Mouse (Mus musculus) heart, embryonic 12.5 days (tissue): Measurements from ENCODE around the gene Apbb2. TPM values are rescaled to one million over a fixed set of nuclear protein-coding genes. Genes with fewer than 3 reads are reported as not detected.
A peak's percentile ranks its signal among the peaks of the same experiment; 100 is the strongest.

Experiments used
- ATAC-seq: fragments of 200-750 bp; cut with Nextera tagmentation; 2 replicates; pipeline ENCODE4 v1.8.0; 2017; ENCODE audit warnings: moderate TSS enrichment, moderate library complexity; ENCODE audit not compliant: insufficient number of reproducible peaks, low FRiP score
- H3K27ac ChIP-seq: fragments of 300-500 bp; sonication (generic); 2 replicates; pipeline ENCODE4 v1.5.1; 2016; ENCODE audit warnings: mild to moderate bottlenecking, moderate library complexity; ENCODE audit not compliant: poor library complexity, severe bottlenecking
- H3K27me3 ChIP-seq: fragments of 300-500 bp; sonication (generic); replicated peaks from 2 replicates; pipeline ENCODE4 v1.6.1; 2016; ENCODE audit warnings: mild to moderate bottlenecking, moderate library complexity
- H3K36me3 ChIP-seq: fragments of 300-500 bp; sonication (generic); 2 replicates; pipeline ENCODE4 v1.6.1; 2016; ENCODE audit warnings: mild to moderate bottlenecking, moderate library complexity
- H3K4me1 ChIP-seq: fragments of 300-500 bp; sonication (generic); replicated peaks from 2 replicates; pipeline ENCODE4 v1.6.1; 2016; ENCODE audit warnings: mild to moderate bottlenecking
- H3K4me2 ChIP-seq: fragments of 300-500 bp; sonication (generic); 2 replicates; pipeline ENCODE4 v1.6.1; 2016; ENCODE audit warnings: mild to moderate bottlenecking, moderate library complexity
- H3K4me3 ChIP-seq: fragments of 300-500 bp; sonication (generic); 2 replicates; pipeline ENCODE4 v1.5.1; 2016; ENCODE audit warnings: mild to moderate bottlenecking
- H3K9ac ChIP-seq: fragments of 300-500 bp; sonication (generic); 2 replicates; pipeline ENCODE4 v1.6.1; 2016; ENCODE audit warnings: mild to moderate bottlenecking, moderate library complexity
- H3K9me3 ChIP-seq: fragments of 300-500 bp; sonication (generic); replicated peaks from 2 replicates; pipeline ENCODE4 v1.6.1; 2016; ENCODE audit warnings: mild to moderate bottlenecking, moderate library complexity
- WGBS: fragments of 180-500 bp; shearing (Covaris S2); methylation state at CpG from one replicate; pipeline ENCODE4 v1.1.7; 2016; 5-methylcytosine and 5-hydroxymethylcytosine counted together
- polyA plus RNA-seq: library from polyadenylated mRNA; unstranded; fragments of >200 nt; fragmentation: Nextera tagmentation; extraction: Ambion mirVana; gene quantifications from 2 replicates; pipeline ENCODE4 v1.2.1, GENCODE M21; 2016

Apbb2 gene
- polyA plus RNA-seq, 1 experiment from 2014 or later, result 30.7 TPM

DNA sequence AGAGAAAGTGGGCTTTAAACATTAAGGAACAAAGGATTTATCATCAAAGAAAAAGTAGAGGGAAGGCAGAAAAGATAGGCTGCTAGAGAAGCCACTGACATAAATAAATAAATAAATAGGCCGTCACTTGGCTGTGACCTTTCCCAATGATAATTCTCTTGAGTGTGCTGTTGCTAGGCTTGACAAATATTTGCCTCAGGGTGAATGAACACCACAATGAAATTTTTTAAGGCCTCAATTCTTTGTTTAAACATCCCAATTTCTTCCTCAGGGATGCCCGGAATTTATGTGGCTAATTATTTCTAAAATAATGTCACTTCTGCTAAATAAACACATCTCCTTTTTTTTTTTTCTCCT, 219.3 kb downstream of the Apbb2 start:
- WGBS, result 53% methylated on average over 2 of the region's 2 CpGs
- no peak overlapping the region for H3K4me2 ChIP-seq
- no peaks in the 10 kb centered on the region; the same call in 1 of the 2 replicates for H3K36me3 ChIP-seq
- no peak overlapping the region for H3K27ac ChIP-seq
- ATAC-seq, result no peak
- H3K4me1 ChIP-seq, result peaks cover 18% of the 10 kb centered on the region
- no peaks in the 10 kb centered on the region for H3K9me3 ChIP-seq
- no peak overlapping the region for H3K4me3 ChIP-seq
- H3K9ac ChIP-seq, result no peak overlapping the region
- H3K27me3 ChIP-seq, result no peaks in the 10 kb centered on the region

GRCm38 (mm10) chr5:66398530-66399263, 219.9 kb downstream of the Apbb2 start:
- no peaks in the 10 kb centered on the region for H3K27me3 ChIP-seq
- 82% methylated on average over 5 of the region's 5 CpGs for WGBS
- H3K36me3 ChIP-seq, result no peaks in the 10 kb centered on the region; the same call in 1 of the 2 replicates
- H3K4me3 ChIP-seq, result no peak overlapping the region
- ATAC-seq, result no peak
- no peak overlapping the region for H3K4me2 ChIP-seq
- peaks cover 18% of the 10 kb centered on the region for H3K4me1 ChIP-seq
- H3K27ac ChIP-seq, result 0 out of 2 replicates have a peak overlapping the region, but pooled peaks have one; percentile 4
- no peaks in the 10 kb centered on the region for H3K9me3 ChIP-seq
- H3K9ac ChIP-seq, result no peak overlapping the region

- H3K4me3 ChIP-seq, result no peak overlapping the region
- WGBS, result 78% methylated on average over 10 of the region's 10 CpGs
- no peak overlapping the region for H3K9ac ChIP-seq
- peaks cover 20% of the 10 kb centered on the region for H3K4me1 ChIP-seq
- no peaks in the 10 kb centered on the region for H3K27me3 ChIP-seq
- no peak for ATAC-seq
- H3K36me3 ChIP-seq, result peaks cover 9% of the 10 kb centered on the region; the same call in 1 of the 2 replicates
- H3K9me3 ChIP-seq, result no peaks in the 10 kb centered on the region
- H3K27ac ChIP-seq, result no peak overlapping the region
- no peak overlapping the region for H3K4me2 ChIP-seq
Measured at GRCm38 (mm10) chr5:66393767-66394446, 224.7 kb downstream of the Apbb2 start.

DNA sequence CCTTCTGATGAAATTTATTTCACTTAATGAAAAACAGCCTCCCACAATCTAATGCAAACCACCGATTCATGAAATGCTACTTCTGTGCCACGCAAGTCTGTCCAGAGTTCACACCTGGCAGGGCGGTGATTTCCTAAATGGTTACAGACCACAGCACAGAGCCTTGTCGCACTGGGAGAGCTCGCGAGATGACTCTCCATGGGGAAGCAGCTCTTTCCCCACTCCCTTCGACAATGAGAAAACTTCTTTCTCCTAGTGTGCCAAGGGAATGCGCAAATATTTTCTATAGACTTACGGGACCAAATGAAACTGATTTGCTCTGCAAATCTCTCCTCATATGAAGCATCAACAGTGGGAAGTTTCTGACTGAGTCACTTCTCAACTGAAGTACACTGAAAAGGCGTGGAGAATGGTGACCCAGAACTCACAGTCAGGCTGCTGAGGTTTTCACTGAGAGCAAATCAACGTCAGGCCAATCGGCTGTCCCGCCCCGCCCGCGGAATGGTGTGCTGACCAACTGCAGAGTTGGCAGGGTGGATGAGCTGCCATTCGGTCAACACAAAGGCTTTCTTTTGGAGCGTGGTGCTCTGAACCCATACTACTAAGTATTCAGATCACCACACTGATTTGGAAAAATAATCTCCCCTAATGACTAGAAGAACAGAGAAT, 225.6 kb downstream of the Apbb2 start:
- ATAC-seq, result no peak
- 51% methylated on average over 18 of the region's 18 CpGs for WGBS
- Histone ChIP-seq H3K9me3 (no peaks in the 10 kb centered on the region), H3K4me3 (no peak overlapping the region), H3K4me1 (peaks cover 11% of the 10 kb centered on the region), H3K9ac (no peak overlapping the region), H3K36me3 (peaks cover 9% of the 10 kb centered on the region; the same call in 1 of the 2 replicates), H3K27me3 (no peaks in the 10 kb centered on the region), H3K27ac (no peak overlapping the region), H3K4me2 (no peak overlapping the region)

- no peaks in the 10 kb centered on the region for H3K9me3 ChIP-seq
- H3K4me3 ChIP-seq, result no peak overlapping the region
- no peaks in the 10 kb centered on the region for H3K27me3 ChIP-seq
- 79% methylated on average over 11 of the region's 11 CpGs for WGBS
- no peak overlapping the region for H3K9ac ChIP-seq
- 0 out of 2 replicates have a peak, but pooled peaks cover 9% of the 10 kb centered on the region for H3K4me1 ChIP-seq
- H3K27ac ChIP-seq, result no peak overlapping the region
- ATAC-seq, result no peak
- no peak overlapping the region for H3K4me2 ChIP-seq
- H3K36me3 ChIP-seq, result 0 out of 2 replicates have a peak, but pooled peaks cover 9% of the 10 kb centered on the region
Measured at GRCm38 (mm10) chr5:66391771-66392170, 226.8 kb downstream of the Apbb2 start.

DNA sequence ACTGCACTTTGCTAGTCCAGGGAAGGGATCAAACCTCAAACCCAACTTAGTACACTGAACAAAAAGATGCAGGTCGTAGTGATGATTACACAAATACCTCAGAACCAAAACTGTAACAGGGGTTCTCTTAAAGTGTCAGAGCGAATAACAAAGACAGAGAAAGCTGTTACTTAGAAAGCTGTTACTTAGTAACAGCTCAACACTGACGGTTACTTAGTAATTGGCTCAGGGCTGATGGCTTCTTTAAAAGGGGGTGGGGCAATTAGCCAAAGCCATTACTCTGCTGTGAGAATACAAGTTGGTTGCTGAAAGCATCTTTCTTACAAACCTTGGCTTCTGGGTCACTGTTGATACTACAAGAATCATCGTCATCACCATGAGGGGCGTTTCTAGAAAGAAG, 227.3 kb downstream of the Apbb2 start:
- H3K27ac ChIP-seq, result no peak overlapping the region
- no peaks in the 10 kb centered on the region for H3K27me3 ChIP-seq
- WGBS, result 79% methylated on average over 5 of the region's 5 CpGs
- H3K9me3 ChIP-seq, result no peaks in the 10 kb centered on the region
- H3K4me3 ChIP-seq, result no peak overlapping the region
- no peak overlapping the region for H3K9ac ChIP-seq
- 0 out of 2 replicates have a peak, but pooled peaks cover 9% of the 10 kb centered on the region for H3K4me1 ChIP-seq
- H3K36me3 ChIP-seq, result 0 out of 2 replicates have a peak, but pooled peaks cover 9% of the 10 kb centered on the region
- no peak for ATAC-seq
- H3K4me2 ChIP-seq, result no peak overlapping the region

GRCm38 (mm10) chr5:66390567-66390966, 228.0 kb downstream of the Apbb2 start:
- Histone ChIP-seq H3K4me2 (no peak overlapping the region), H3K4me3 (no peak overlapping the region), H3K9me3 (no peaks in the 10 kb centered on the region), H3K9ac (no peak overlapping the region), H3K27ac (no peak overlapping the region), H3K27me3 (no peaks in the 10 kb centered on the region), H3K36me3 (0 out of 2 replicates have a peak, but pooled peaks cover 9% of the 10 kb centered on the region), H3K4me1 (0 out of 2 replicates have a peak, but pooled peaks cover 9% of the 10 kb centered on the region)
- 85% methylated on average over 6 of the region's 6 CpGs for WGBS
- no peak for ATAC-seq

DNA sequence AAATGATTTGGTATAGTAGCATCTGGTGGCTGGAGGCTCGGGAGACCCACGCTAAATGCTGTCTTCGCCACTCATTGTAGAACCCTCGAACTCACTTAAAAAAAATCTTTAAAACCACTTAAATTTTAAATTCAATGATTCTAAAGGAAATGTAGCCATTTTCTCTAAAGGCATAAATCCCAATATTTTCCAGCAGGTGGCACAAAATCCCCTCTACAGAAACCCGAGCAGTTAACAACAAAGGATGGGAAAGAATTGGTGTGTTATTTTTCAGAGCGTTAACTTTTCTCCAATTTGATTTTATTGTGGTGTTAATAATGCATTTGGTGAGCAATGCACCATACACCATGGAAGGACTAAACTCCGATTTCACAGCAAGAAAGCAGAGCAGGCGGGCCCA, 231.1 kb downstream of the Apbb2 start:
- no peaks in the 10 kb centered on the region for H3K9me3 ChIP-seq
- no peak overlapping the region for H3K4me3 ChIP-seq
- no peak overlapping the region for H3K4me2 ChIP-seq
- no peak overlapping the region for H3K27ac ChIP-seq
- no peak overlapping the region for H3K9ac ChIP-seq
- H3K27me3 ChIP-seq, result no peaks in the 10 kb centered on the region
- WGBS, result 73% methylated on average over 8 of the region's 8 CpGs
- H3K4me1 ChIP-seq, result peaks cover 6% of the 10 kb centered on the region; the same call in 1 of the 2 replicates
- 0 out of 2 replicates have a peak, but pooled peaks cover 9% of the 10 kb centered on the region for H3K36me3 ChIP-seq
- ATAC-seq, result no peak

- H3K4me3 ChIP-seq, result no peak overlapping the region
- H3K36me3 ChIP-seq, result 0 out of 2 replicates have a peak, but pooled peaks cover 3% of the 10 kb centered on the region
- H3K4me2 ChIP-seq, result no peak overlapping the region
- WGBS, result 45% methylated on average over 3 of the region's 3 CpGs
- no peaks in the 10 kb centered on the region for H3K27me3 ChIP-seq
- no peaks in the 10 kb centered on the region for H3K9me3 ChIP-seq
- H3K9ac ChIP-seq, result no peak overlapping the region
- ATAC-seq, result no peak
- H3K4me1 ChIP-seq, result peaks cover 4% of the 10 kb centered on the region; the same call in 1 of the 2 replicates
- H3K27ac ChIP-seq, result no peak overlapping the region
Measured at GRCm38 (mm10) chr5:66385636-66386035, 232.9 kb downstream of the Apbb2 start.

DNA sequence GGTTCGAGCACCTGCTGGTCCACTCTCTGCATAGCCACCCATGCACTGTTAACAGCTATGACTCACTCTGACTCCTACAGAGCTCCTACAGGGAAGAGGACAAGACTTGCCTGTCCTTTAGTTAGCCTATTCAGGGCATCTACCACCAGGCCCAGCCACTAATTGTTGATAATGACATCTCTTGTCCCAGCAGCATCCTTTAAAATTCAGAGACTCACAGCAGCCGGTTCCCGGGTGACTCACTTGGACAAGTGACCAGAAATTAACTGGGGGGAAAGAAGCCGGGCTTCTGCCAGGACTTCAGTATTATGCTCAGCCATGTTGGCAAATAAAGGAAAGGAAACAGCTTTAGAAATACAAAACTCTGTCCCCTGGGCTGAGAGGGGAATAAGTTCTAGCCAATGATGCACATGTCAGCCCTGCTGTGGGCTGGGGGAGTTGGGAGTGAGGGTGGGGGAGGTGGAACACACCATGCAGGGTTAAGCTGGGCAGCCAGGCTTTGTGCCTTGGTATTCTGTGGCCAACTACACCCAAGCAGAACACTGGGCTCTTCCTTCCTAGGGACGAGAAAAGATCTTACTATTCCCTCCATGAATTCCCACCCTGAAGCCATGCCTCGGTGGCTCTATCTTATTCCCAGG, 233.7 kb downstream of the Apbb2 start:
- Histone ChIP-seq H3K4me2 (no peak overlapping the region), H3K9me3 (no peaks in the 10 kb centered on the region), H3K27me3 (no peaks in the 10 kb centered on the region), H3K27ac (no peak overlapping the region), H3K4me3 (no peak overlapping the region), H3K36me3 (0 out of 2 replicates have a peak, but pooled peaks cover under 1% of the 10 kb centered on the region), H3K9ac (no peak overlapping the region), H3K4me1 (peaks cover 4% of the 10 kb centered on the region; the same call in 1 of the 2 replicates)
- WGBS, result 76% methylated on average over 6 of the region's 6 CpGs
- ATAC-seq, result no peak
